Mouse (Mus musculus): Measurements from ENCODE around the gene Serpina1f. TPM values are rescaled to one million over a fixed set of nuclear protein-coding genes. Genes with fewer than 3 reads are reported as not detected.
A peak's percentile ranks its signal among the peaks of the same experiment; 100 is the strongest.
"Not testable (repeated sequence)": the region's sequence is repeated elsewhere in the genome, so short reads cannot be mapped to it uniquely, and the experiment has no call there.

Gene Serpina1f
- not detected in 2 replicates for polyA plus RNA-seq (2015; fragmentation: Nextera tagmentation; extraction: Ambion mirVana)

- no peak within 1 kb of the TSS for H3K27ac ChIP-seq
- H3K9me3 ChIP-seq, result no peaks in the 10 kb centered on the region
- no peak within 1 kb of the TSS for H3K4me3 ChIP-seq (replicated peaks)
- no peaks in the 10 kb centered on the region for H3K36me3 ChIP-seq
- whole genome bisulfite sequencing, result 90% methylated on average over 8 of the region's 8 CpGs
- ATAC-seq, result no peak
- no peaks in the 10 kb centered on the region for H3K27me3 ChIP-seq (replicated peaks)
- no peaks in the 10 kb centered on the region for H3K4me1 ChIP-seq (replicated peaks)
- H3K9ac ChIP-seq, result no peak within 1 kb of the TSS
- H3K4me2 ChIP-seq (replicated peaks), result no peak within 1 kb of the TSS
Observed at GRCm38 (mm10) chr12:103695429-103695828, at the start of gene Serpina1f. TSS of gene Serpina1f (minus strand) at chr12:103695529.

- H3K9ac ChIP-seq; H3K9me3 ChIP-seq; H3K27me3 ChIP-seq (replicated peaks); H3K4me3 ChIP-seq (replicated peaks); H3K36me3 ChIP-seq; H3K4me1 ChIP-seq (replicated peaks): not testable (repeated sequence)
- Histone ChIP-seq H3K4me2 (replicated peaks) (peak overlapping the region; percentile 24; the same call in 1 of the 2 replicates), H3K27ac (0 out of 2 replicates have a peak overlapping the region, but pooled peaks have one; percentile 0)
- WGBS, result 56% methylated on average over 6 of the region's 6 CpGs
- peak; percentile 89 for ATAC-seq
Observed at GRCm38 (mm10) chr12:103737791-103738580, 42.7 kb upstream of the Serpina1f start.

GRCm38 (mm10) chr12:103735566-103735965, 40.2 kb upstream of the Serpina1f start:
- 74% methylated on average over 4 of the region's 4 CpGs for WGBS
- H3K27ac ChIP-seq, result not testable (repeated sequence)

GRCm38 (mm10) chr12:103735101-103735500, 39.8 kb upstream of the Serpina1f start:
- WGBS, result 82% methylated on average over 4 of the region's 4 CpGs
- H3K4me1 ChIP-seq (replicated peaks); H3K4me2 ChIP-seq (replicated peaks); H3K27me3 ChIP-seq (replicated peaks); H3K27ac ChIP-seq; ATAC-seq; H3K4me3 ChIP-seq (replicated peaks); H3K9me3 ChIP-seq; H3K9ac ChIP-seq; H3K36me3 ChIP-seq: not testable (repeated sequence)

More at GRCm38 (mm10) chr12:103735566-103735965, 40.2 kb upstream of the Serpina1f start:
- H3K4me1 ChIP-seq (replicated peaks); H3K9ac ChIP-seq; H3K4me3 ChIP-seq (replicated peaks); H3K4me2 ChIP-seq (replicated peaks); H3K9me3 ChIP-seq; H3K36me3 ChIP-seq; ATAC-seq; H3K27me3 ChIP-seq (replicated peaks): not testable (repeated sequence)

GRCm38 (mm10) chr12:103711537-103711936, 16.2 kb upstream of the Serpina1f start:
- WGBS, result 79% methylated on average over 3 of the region's 3 CpGs
- Histone ChIP-seq H3K27me3 (replicated peaks) (no peaks in the 10 kb centered on the region), H3K4me2 (replicated peaks) (no peak overlapping the region), H3K36me3 (no peaks in the 10 kb centered on the region), H3K27ac (no peak overlapping the region), H3K4me3 (replicated peaks) (no peak overlapping the region), H3K4me1 (replicated peaks) (no peaks in the 10 kb centered on the region), H3K9me3 (no peaks in the 10 kb centered on the region), H3K9ac (no peak overlapping the region)
- ATAC-seq, result no peak

- no peak overlapping the region for H3K27ac ChIP-seq
- no peak for ATAC-seq
- H3K36me3 ChIP-seq, result no peaks in the 10 kb centered on the region
- 0 out of 2 replicates have a peak, but pooled peaks cover 2% of the 10 kb centered on the region for H3K4me1 ChIP-seq (replicated peaks)
- H3K27me3 ChIP-seq (replicated peaks), result no peaks in the 10 kb centered on the region
- no peak overlapping the region for H3K4me2 ChIP-seq (replicated peaks)
- H3K4me3 ChIP-seq (replicated peaks), result no peak overlapping the region
- H3K9ac ChIP-seq, result no peak overlapping the region
- 56% methylated on average over 1 of the region's 1 CpGs for WGBS
- no peaks in the 10 kb centered on the region for H3K9me3 ChIP-seq
Observed at GRCm38 (mm10) chr12:103710405-103710804, 15.1 kb upstream of the Serpina1f start.

GRCm38 (mm10) chr12:103706113-103706512, 10.8 kb upstream of the Serpina1f start:
- Histone ChIP-seq H3K9ac (no peak overlapping the region), H3K4me1 (replicated peaks) (0 out of 2 replicates have a peak, but pooled peaks cover 2% of the 10 kb centered on the region), H3K27me3 (replicated peaks) (no peaks in the 10 kb centered on the region), H3K4me2 (replicated peaks) (no peak overlapping the region), H3K36me3 (no peaks in the 10 kb centered on the region), H3K4me3 (replicated peaks) (no peak overlapping the region), H3K27ac (no peak overlapping the region), H3K9me3 (no peaks in the 10 kb centered on the region)
- ATAC-seq, result peak; percentile 80
- 44% methylated on average over 4 of the region's 4 CpGs for WGBS

GRCm38 (mm10) chr12:103705547-103705946, 10.2 kb upstream of the Serpina1f start:
- H3K4me3 ChIP-seq (replicated peaks), result no peak overlapping the region
- H3K27me3 ChIP-seq (replicated peaks), result no peaks in the 10 kb centered on the region
- no peaks in the 10 kb centered on the region for H3K9me3 ChIP-seq
- H3K4me2 ChIP-seq (replicated peaks), result no peak overlapping the region
- peak; percentile 72 for ATAC-seq
- 0 out of 2 replicates have a peak, but pooled peaks cover 2% of the 10 kb centered on the region for H3K4me1 ChIP-seq (replicated peaks)
- H3K9ac ChIP-seq, result no peak overlapping the region
- WGBS, result 43% methylated on average over 2 of the region's 2 CpGs
- H3K36me3 ChIP-seq, result no peaks in the 10 kb centered on the region
- H3K27ac ChIP-seq, result 0 out of 2 replicates have a peak overlapping the region, but pooled peaks have one; percentile 36

- no peak for ATAC-seq
- Histone ChIP-seq H3K9me3 (no peaks in the 10 kb centered on the region), H3K4me3 (replicated peaks) (no peak overlapping the region), H3K9ac (no peak overlapping the region), H3K36me3 (no peaks in the 10 kb centered on the region), H3K4me1 (replicated peaks) (no peaks in the 10 kb centered on the region), H3K4me2 (replicated peaks) (no peak overlapping the region), H3K27me3 (replicated peaks) (no peaks in the 10 kb centered on the region), H3K27ac (no peak overlapping the region)
- WGBS, result 88% methylated on average over 4 of the region's 4 CpGs
Observed at GRCm38 (mm10) chr12:103700144-103700750, 4.9 kb upstream of the Serpina1f start.

GRCm38 (mm10) chr12:103688221-103688814, 7.0 kb downstream of the Serpina1f start:
- ATAC-seq, result peak; percentile 83
- peak overlapping the region; percentile 77 for H3K27ac ChIP-seq
- no peaks in the 10 kb centered on the region for H3K27me3 ChIP-seq (replicated peaks)
- no peaks in the 10 kb centered on the region for H3K4me1 ChIP-seq (replicated peaks)
- no peaks in the 10 kb centered on the region for H3K9me3 ChIP-seq
- no peak overlapping the region for H3K4me2 ChIP-seq (replicated peaks)
- no peak overlapping the region for H3K9ac ChIP-seq
- WGBS, result 21% methylated on average over 3 of the region's 3 CpGs
- no peak overlapping the region for H3K4me3 ChIP-seq (replicated peaks)
- no peaks in the 10 kb centered on the region for H3K36me3 ChIP-seq

GRCm38 (mm10) chr12:103687021-103687420, 8.3 kb downstream of the Serpina1f start:
- H3K36me3 ChIP-seq, result no peaks in the 10 kb centered on the region

GRCm38 (mm10) chr12:103686050-103686449, 9.3 kb downstream of the Serpina1f start:
- no peak for ATAC-seq
- no peaks in the 10 kb centered on the region for H3K9me3 ChIP-seq
- H3K36me3 ChIP-seq, result no peaks in the 10 kb centered on the region
- no peak overlapping the region for H3K27ac ChIP-seq
- H3K4me3 ChIP-seq (replicated peaks), result no peak overlapping the region
- H3K9ac ChIP-seq, result no peak overlapping the region
- no peak overlapping the region for H3K4me2 ChIP-seq (replicated peaks)
- 67% methylated on average over 3 of the region's 3 CpGs for WGBS
- H3K4me1 ChIP-seq (replicated peaks), result peaks cover 4% of the 10 kb centered on the region; the same call in 1 of the 2 replicates
- no peaks in the 10 kb centered on the region for H3K27me3 ChIP-seq (replicated peaks)

More at GRCm38 (mm10) chr12:103687021-103687420, 8.3 kb downstream of the Serpina1f start:
- Histone ChIP-seq H3K27ac (no peak overlapping the region), H3K4me3 (replicated peaks) (no peak overlapping the region), H3K4me2 (replicated peaks) (no peak overlapping the region), H3K27me3 (replicated peaks) (no peaks in the 10 kb centered on the region), H3K9ac (no peak overlapping the region), H3K9me3 (no peaks in the 10 kb centered on the region), H3K4me1 (replicated peaks) (peaks cover 1% of the 10 kb centered on the region; the same call in 1 of the 2 replicates)
- 45% methylated on average over 7 of the region's 7 CpGs for WGBS
- no peak for ATAC-seq
